Mouse (Mus musculus) CD4-positive, CD25-positive, alpha-beta regulatory T cell, adult 2 months (primary cell): ENCODE results near the gene Tas2r135.

Experiments used
- DNase-seq: peaks from one replicate; pipeline ENCODE4 v3.0.0-alpha.2; 2012; ENCODE audit warnings: low read depth, low spot score

The Tas2r135 gene

DNA sequence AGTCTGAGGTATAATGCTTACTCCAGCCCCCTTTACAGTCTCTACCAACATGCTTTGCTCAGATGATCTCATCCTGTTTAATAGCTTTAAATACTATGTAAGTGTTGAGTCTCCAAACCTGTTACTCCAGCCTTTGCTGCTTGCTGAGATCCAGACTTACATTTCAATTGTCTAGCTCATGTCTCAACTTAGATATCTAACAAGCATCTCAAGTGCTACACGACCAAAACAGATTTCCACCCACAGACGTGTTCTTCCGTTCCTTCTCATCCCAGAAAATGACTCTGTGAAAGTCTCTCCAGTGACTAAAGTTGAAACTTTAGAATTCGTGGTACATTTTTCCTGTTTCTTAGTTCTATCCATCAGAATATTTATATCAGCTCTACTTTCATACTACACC lies 21.1 kb downstream of the Tas2r135 start:
- DNase-seq, result no peak

GRCm38 (mm10) chr6:42433554-42433953 lies 28.3 kb downstream of the Tas2r135 start:
- no peak for DNase-seq

GRCm38 (mm10) chr6:42434446-42434845 lies 29.2 kb downstream of the Tas2r135 start, which contains the start of gene Tas2r126:
Tas2r126 (plus strand) TSS chr6:42434535.
- DNase-seq, result no peak

DNA sequence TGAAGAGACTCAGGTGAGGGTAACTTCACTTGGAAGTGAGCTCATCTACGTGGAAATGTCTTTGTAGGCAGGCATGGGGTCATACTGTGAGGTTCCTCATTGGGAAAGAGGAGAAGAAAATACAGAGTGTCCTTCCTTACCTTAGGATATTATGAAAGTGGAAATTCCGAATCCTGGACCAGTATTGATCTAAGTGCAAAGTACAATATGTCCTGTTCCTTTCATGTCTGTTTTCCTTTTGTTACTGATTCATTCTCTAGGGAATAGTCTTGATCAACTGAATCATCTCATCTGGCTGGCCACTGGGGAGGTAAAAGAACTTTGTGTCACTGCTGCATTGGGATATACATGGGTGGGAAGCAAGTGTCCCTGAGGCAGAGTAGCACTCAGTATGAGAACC lies 30.3 kb downstream of the Tas2r135 start:
- no peak for DNase-seq

DNA sequence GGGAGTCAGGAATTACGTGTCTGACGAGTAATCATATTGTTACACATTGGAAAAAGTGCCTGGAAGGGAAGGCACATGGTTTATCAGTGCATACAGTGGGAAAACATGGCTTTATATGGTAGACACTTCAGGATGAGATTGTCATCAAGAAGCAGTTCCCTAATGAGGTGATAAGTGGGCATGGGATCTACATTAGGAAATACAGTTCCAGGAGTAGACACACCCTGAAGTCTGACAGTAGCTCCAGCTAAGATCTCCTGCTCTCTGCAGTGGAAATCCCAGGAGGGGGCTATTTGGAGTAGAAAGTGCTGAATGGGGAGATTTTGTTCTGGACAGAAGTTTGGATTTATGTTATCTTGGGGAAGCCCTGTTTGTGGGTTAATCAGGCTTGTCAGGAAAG lies 36.2 kb downstream of the Tas2r135 start:
- no peak for DNase-seq

GRCm38 (mm10) chr6:42444491-42444890 lies 39.3 kb downstream of the Tas2r135 start:
- DNase-seq, result no peak

GRCm38 (mm10) chr6:42447381-42447780 lies 42.1 kb downstream of the Tas2r135 start:
- no peak for DNase-seq
